Comparison of ENCODE assay signal across 8 mouse cellular contexts in genomic region chr1:92933611-92934010, GRCm38 (mm10). TPM values are rescaled to one million over a fixed set of nuclear protein-coding genes. Genes with fewer than 3 reads are reported as not detected.
DNase-seq lines count a peak whose midpoint lies in the region; ATAC-seq and TF ChIP-seq lines count a peak whose summit lies in the region.

No protein-coding gene starts in this region.

- no peaks in the 10 kb centered on the region for H3K27me3 ChIP-seq in cerebellum, adult 2 months (ENCODE audit: control insufficient read depth, insufficient read depth, low read length)
- H3K27me3 ChIP-seq in thymus, adult 2 months (ENCODE audit: control insufficient read depth, insufficient read depth, low read length) = no peaks in the 10 kb centered on the region
- H3K27me3 ChIP-seq in liver, embryonic 14.5 days (ENCODE audit: control insufficient read depth, insufficient read depth, low read length) = no peaks in the 10 kb centered on the region

- no peaks in the 10 kb centered on the region for H3K9me3 ChIP-seq in liver, embryonic 14.5 days (ENCODE audit: control insufficient read depth, low read length)

- peak overlapping the region; percentile 65 for H3K9ac ChIP-seq in liver, embryonic 14.5 days (replicated peaks)

- peak overlapping the region; percentile 83 for H3K27ac ChIP-seq in cerebellum, adult 2 months (ENCODE audit: insufficient read depth, low read length)
- peak overlapping the region; percentile 84 for H3K27ac ChIP-seq in thymus, adult 2 months (ENCODE audit: control insufficient read depth, insufficient read depth, low read length)
- H3K27ac ChIP-seq in liver, embryonic 14.5 days = peak overlapping the region; percentile 79

- DNase-seq in cerebellum, adult 2 months = no peak
- DNase-seq in cerebellum, postnatal 25 days = no peak
- no peak for DNase-seq in thymus, adult 2 months
- no peak for DNase-seq in thymus, postnatal 36 days
- DNase-seq in liver, embryonic 14.5 days (ENCODE audit: low read depth in 3 of 3, low spot score in 3 of 3) = no peak
- DNase-seq in urinary bladder, postnatal 10 days (ENCODE audit: low spot score) = no peak
- no peak for DNase-seq in embryo, embryonic 10.5 days (ENCODE audit: low spot score)
- no peak for DNase-seq in urinary bladder, postnatal 25 days (ENCODE audit: low spot score)

- TF ChIP-seq POLR2A in cerebellum, adult 2 months (IDR thresholded peaks at IDR 0.05; ENCODE audit: borderline replicate concordance, insufficient read depth, low read length) = no peak
- TF ChIP-seq POLR2A in thymus, adult 2 months (IDR thresholded peaks at IDR 0.05; ENCODE audit: control insufficient read depth, extremely low read depth, insufficient read depth, low read length, poor library complexity) = no peak

- WGBS in cerebellum, adult 2 months = 76% methylated on average over 4 of the region's 4 CpGs
- 56% methylated on average over 4 of the region's 4 CpGs for WGBS in thymus, adult 2 months
- WGBS in liver, embryonic 14.5 days (ENCODE audit: insufficient replicate concordance) = 59% methylated on average over 4 of the region's 4 CpGs

- no peak for ATAC-seq in liver, embryonic 14.5 days (ENCODE audit: insufficient read depth)

- H3K36me3 ChIP-seq in thymus, adult 2 months (ENCODE audit: control insufficient read depth, insufficient read depth, low read length) = no peaks in the 10 kb centered on the region
- no peaks in the 10 kb centered on the region for H3K36me3 ChIP-seq in liver, embryonic 14.5 days (replicated peaks; ENCODE audit: control insufficient read depth, insufficient read depth, low read depth)

- TF ChIP-seq EP300 in liver, embryonic 14.5 days (IDR thresholded peaks at IDR 0.05; ENCODE audit: low read depth) = no peak

- H3K4me3 ChIP-seq in cerebellum, adult 2 months (replicated peaks; ENCODE audit: insufficient read depth, low read depth, low read length) = peak overlapping the region; percentile 70
- peak overlapping the region; percentile 81 for H3K4me3 ChIP-seq in thymus, adult 2 months (ENCODE audit: control insufficient read depth, insufficient read depth, low read length)
- peak overlapping the region; percentile 85 for H3K4me3 ChIP-seq in liver, embryonic 14.5 days (ENCODE audit: insufficient read depth in 1 of 2, low read depth in 2 of 2, low read length in 2 of 2)

- no peak for TF ChIP-seq CTCF in cerebellum, adult 2 months (IDR thresholded peaks at IDR 0.05; ENCODE audit: borderline replicate concordance, insufficient read depth, low read depth, low read length)
- no peak for TF ChIP-seq CTCF in thymus, adult 2 months (IDR thresholded peaks at IDR 0.05; ENCODE audit: borderline replicate concordance, control insufficient read depth, extremely low read depth, insufficient read depth, low read length, poor library complexity)
- TF ChIP-seq CTCF in liver, embryonic 14.5 days (IDR thresholded peaks at IDR 0.05; ENCODE audit: low read depth) = no peak

- H3K4me1 ChIP-seq in cerebellum, adult 2 months (ENCODE audit: control insufficient read depth, insufficient read depth, low read length) = peaks cover 6% of the 10 kb centered on the region
- peaks cover 10% of the 10 kb centered on the region for H3K4me1 ChIP-seq in thymus, adult 2 months (replicated peaks; ENCODE audit: control insufficient read depth, insufficient read depth, low read length)
- H3K4me1 ChIP-seq in liver, embryonic 14.5 days (replicated peaks; ENCODE audit: control insufficient read depth in 2 of 2, insufficient read depth in 2 of 2, low read length in 1 of 2) = peaks cover 15 to 19% of the 10 kb centered on the region in 2 experiments

- H3K4me2 ChIP-seq in liver, embryonic 14.5 days (ENCODE audit: low read depth) = peak overlapping the region; percentile 95

RNA-seq across cellular contexts. Expression of gene Capn10, which starts 0.6 kb away (rescaled TPM):
- 44.5 and 45.5 TPM in 2 replicates for polyA plus RNA-seq in cerebellum, adult 2 months (2012; rRNA removed)
- polyA plus RNA-seq in thymus, adult 2 months (2012; rRNA removed) = 39.9 and 42.5 TPM in 2 replicates
- polyA plus RNA-seq in liver, embryonic 14.5 days (2012; rRNA removed) = 7.4 and 8.8 TPM in 2 replicates
- polyA plus RNA-seq in liver, embryonic 14.5 days (2014; fragmentation: Nextera tagmentation; extraction: Ambion mirVana) = 8.1 and 9.1 TPM in 2 replicates

RNA-seq across cellular contexts. Expression of gene Gpr35, which starts 17.1 kb away (rescaled TPM):
- polyA plus RNA-seq in cerebellum, adult 2 months (2012; rRNA removed) = 0.21 and 0.36 TPM in 2 replicates
- 6.0 and 8.9 TPM in 2 replicates for polyA plus RNA-seq in thymus, adult 2 months (2012; rRNA removed)
- polyA plus RNA-seq in liver, embryonic 14.5 days (2012; rRNA removed) = 0.40 and 0.48 TPM in 2 replicates
- polyA plus RNA-seq in liver, embryonic 14.5 days (2014; fragmentation: Nextera tagmentation; extraction: Ambion mirVana) = 0.57 and 0.76 TPM in 2 replicates

RNA-seq across cellular contexts. Expression of gene Rnpepl1, which starts 23.0 kb away (rescaled TPM):
- polyA plus RNA-seq in cerebellum, adult 2 months (2012; rRNA removed) = 43.6 and 44.7 TPM in 2 replicates
- 440 and 540 TPM in 2 replicates for polyA plus RNA-seq in thymus, adult 2 months (2012; rRNA removed)
- polyA plus RNA-seq in liver, embryonic 14.5 days (2012; rRNA removed) = 10.7 and 15.3 TPM in 2 replicates
- 8.7 and 10.7 TPM in 2 replicates for polyA plus RNA-seq in liver, embryonic 14.5 days (2014; fragmentation: Nextera tagmentation; extraction: Ambion mirVana)

RNA-seq across cellular contexts. Expression of gene Dusp28, which starts 26.8 kb away (rescaled TPM):
- 49.6 and 49.7 TPM in 2 replicates for polyA plus RNA-seq in cerebellum, adult 2 months (2012; rRNA removed)
- polyA plus RNA-seq in thymus, adult 2 months (2012; rRNA removed) = 69.4 and 73.5 TPM in 2 replicates
- 5.2 and 6.4 TPM in 2 replicates for polyA plus RNA-seq in liver, embryonic 14.5 days (2012; rRNA removed)
- polyA plus RNA-seq in liver, embryonic 14.5 days (2014; fragmentation: Nextera tagmentation; extraction: Ambion mirVana) = 4.4 and 5.4 TPM in 2 replicates

RNA-seq across cellular contexts. Expression of gene Ankmy1, which starts 30.9 kb away (rescaled TPM):
- polyA plus RNA-seq in cerebellum, adult 2 months (2012; rRNA removed) = 0.35 and 0.46 TPM in 2 replicates
- 3.6 and 5.5 TPM in 2 replicates for polyA plus RNA-seq in thymus, adult 2 months (2012; rRNA removed)
- 0.02 and 0.05 TPM in 2 replicates for polyA plus RNA-seq in liver, embryonic 14.5 days (2012; rRNA removed)
- polyA plus RNA-seq in liver, embryonic 14.5 days (2014; fragmentation: Nextera tagmentation; extraction: Ambion mirVana) = not detected in 2 replicates
